Mouse (Mus musculus): ENCODE data around the gene Ndufab1.

Gene Ndufab1

GRCm38 (mm10) chr7:122067517-122068381, 33.9 kb downstream of the Ndufab1 start:
- DNase-seq, result peak in 1 of 2 experiments; percentile 39

GRCm38 (mm10) chr7:122066945-122067516, 34.7 kb downstream of the Ndufab1 start, which contains the start of the genes Ubfd1 and Ears2:
Ubfd1 (plus strand) TSS chr7:122067175.
Ears2 (minus strand) TSS chr7:122067263.
- peak; percentile 94 to 97 for DNase-seq

GRCm38 (mm10) chr7:122066102-122066944, 35.4 kb downstream of the Ndufab1 start:
- DNase-seq, result peak in 1 of 2 experiments; percentile 9

DNA sequence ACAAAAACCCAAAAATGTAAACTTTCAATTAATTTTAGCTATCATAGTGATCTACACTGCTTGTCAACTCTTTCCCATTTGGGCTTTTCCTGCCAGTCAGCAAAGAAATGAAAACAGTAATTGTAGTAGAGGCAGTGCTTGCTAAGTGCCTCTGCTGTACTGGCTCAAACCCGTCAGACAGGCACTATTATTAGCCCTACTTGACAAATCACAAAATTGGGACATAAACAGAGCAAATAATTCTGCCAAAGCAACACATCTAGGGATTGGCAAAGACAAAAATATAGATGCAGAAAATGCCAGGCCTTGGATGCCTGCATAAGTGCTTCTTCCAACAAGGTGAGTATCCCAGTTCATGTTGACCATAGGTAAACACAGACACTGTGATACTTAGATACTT, 36.0 kb downstream of the Ndufab1 start:
- DNase-seq, result no peak

DNA sequence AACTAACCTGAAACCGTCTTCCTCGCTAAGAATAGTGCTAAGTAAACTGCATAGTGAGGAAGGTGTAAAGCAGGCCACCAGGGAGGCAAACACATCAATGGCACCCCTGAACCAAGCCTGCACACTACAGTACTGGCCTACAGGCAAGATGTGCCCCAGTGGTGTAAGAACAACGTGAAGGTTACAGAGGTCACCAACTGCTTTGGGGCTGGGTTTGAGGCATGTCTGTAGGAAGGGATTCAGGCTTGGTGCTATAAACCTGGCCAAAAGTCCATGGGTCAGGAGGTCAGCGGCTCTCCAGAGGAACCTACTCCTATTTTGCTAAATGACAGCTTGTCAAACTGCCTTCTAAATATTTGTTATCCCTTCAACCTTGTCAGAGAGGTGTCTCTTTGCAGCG, 45.1 kb downstream of the Ndufab1 start:
- no peak for DNase-seq

DNA sequence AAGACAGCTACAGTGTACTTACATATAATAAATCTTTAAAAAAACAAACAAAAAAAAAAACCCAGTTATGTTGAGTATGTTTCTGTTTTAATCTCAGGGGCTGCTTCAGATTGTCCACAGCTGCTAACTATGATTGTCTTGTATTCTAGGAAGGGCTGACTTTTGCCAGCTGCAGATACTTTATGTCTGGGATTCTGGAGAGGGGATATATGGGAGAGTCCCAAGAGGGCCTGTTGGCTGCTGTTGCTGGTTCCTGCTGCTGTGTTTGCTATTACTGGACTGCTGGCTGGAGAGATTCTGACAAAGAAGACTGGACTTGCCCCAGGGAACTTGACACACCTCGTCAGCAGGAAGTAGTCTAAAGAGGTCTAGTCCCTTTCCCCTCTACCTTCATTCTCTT, 50.9 kb downstream of the Ndufab1 start:
- DNase-seq, result no peak

DNA sequence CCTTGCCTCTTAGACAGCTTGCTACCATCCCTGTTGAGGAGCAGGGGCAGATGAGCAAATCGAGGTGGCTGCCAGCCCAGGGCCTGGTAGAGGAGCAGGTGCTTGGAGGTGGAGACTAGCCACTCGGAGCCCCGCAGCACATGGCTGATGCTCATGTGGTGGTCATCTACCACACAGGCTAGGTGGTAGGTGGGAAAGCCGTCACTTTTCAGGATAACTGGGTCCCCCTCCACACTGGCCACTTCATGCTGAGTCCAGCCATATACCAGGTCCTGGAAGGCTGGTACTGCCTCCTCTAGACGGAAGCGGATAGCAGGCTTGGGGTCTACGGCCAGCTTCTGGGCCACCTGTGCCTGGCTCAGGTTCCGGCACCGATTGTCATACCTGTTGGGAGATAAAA, 53.5 kb downstream of the Ndufab1 start:
- DNase-seq, result no peak

- DNase-seq, result no peak
Observed at GRCm38 (mm10) chr7:122046813-122047212, 54.9 kb downstream of the Ndufab1 start.

DNA sequence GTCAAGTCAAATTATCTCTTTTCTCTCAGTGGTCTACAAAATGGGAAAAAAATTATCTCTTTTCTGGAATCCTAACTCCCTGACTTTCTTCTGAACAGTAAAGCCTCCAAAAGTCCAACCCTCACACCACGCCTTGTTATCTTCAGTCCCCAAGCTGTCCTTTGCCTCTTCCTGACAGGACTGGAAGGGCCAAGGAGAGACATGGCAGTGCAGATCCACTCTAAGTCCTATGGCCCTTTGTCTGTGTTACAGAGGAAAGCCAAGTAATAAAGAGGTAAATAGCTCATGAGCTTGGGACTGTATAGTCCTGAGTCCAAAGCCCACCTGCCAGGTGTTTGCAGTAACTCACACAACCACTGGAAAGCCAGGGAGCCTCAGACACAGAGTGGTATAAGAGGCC, 56.0 kb downstream of the Ndufab1 start:
- no peak for DNase-seq

GRCm38 (mm10) chr7:122045181-122045634, 56.5 kb downstream of the Ndufab1 start:
- DNase-seq, result no peak

- no peak for DNase-seq
Observed at GRCm38 (mm10) chr7:122044106-122044505, 57.6 kb downstream of the Ndufab1 start.

Data from cerebellum, adult 18-20 months (tissue).